Mouse (Mus musculus): ENCODE results near the gene Ncbp3. TPM values are rescaled to one million over a fixed set of nuclear protein-coding genes. Genes with fewer than 3 reads are reported as not detected.

Gene Ncbp3
- polyA plus RNA-seq, 1 experiment from 2014 or later, result 12.9 TPM

GRCm38 (mm10) chr11:73076733-73077132, 29.1 kb downstream of the Ncbp3 start:
- Histone ChIP-seq H3K4me1 (no peaks in the 10 kb centered on the region), H3K27ac (no peak overlapping the region), H3K9ac (no peak overlapping the region), H3K4me3 (replicated peaks) (no peak overlapping the region), H3K9me3 (replicated peaks) (no peaks in the 10 kb centered on the region), H3K27me3 (no peaks in the 10 kb centered on the region), H3K36me3 (peaks cover 91% of the 10 kb centered on the region), H3K4me2 (no peak overlapping the region)
- 78% methylated on average over 4 of the region's 4 CpGs for WGBS
- ATAC-seq (replicated peaks; ENCODE audit: low FRiP score), result no peak

GRCm38 (mm10) chr11:73077211-73077720, 29.7 kb downstream of the Ncbp3 start:
- H3K4me2 ChIP-seq, result no peak overlapping the region
- H3K36me3 ChIP-seq, result peaks cover 95% of the 10 kb centered on the region
- H3K27ac ChIP-seq, result no peak overlapping the region
- H3K4me1 ChIP-seq, result no peaks in the 10 kb centered on the region
- no peak overlapping the region for H3K4me3 ChIP-seq (replicated peaks)
- ATAC-seq (replicated peaks; ENCODE audit: low FRiP score), result no peak
- no peaks in the 10 kb centered on the region for H3K27me3 ChIP-seq
- no peaks in the 10 kb centered on the region for H3K9me3 ChIP-seq (replicated peaks)
- H3K9ac ChIP-seq, result no peak overlapping the region
- WGBS, result 90% methylated on average over 6 of the region's 6 CpGs

- 93% methylated on average over 8 of the region's 8 CpGs for WGBS
- H3K4me3 ChIP-seq (replicated peaks), result no peak overlapping the region
- no peak for ATAC-seq (replicated peaks; ENCODE audit: low FRiP score)
- H3K4me2 ChIP-seq, result no peak overlapping the region
- H3K4me1 ChIP-seq, result no peaks in the 10 kb centered on the region
- no peak overlapping the region for H3K27ac ChIP-seq
- no peaks in the 10 kb centered on the region for H3K27me3 ChIP-seq
- H3K9me3 ChIP-seq (replicated peaks), result no peaks in the 10 kb centered on the region
- H3K9ac ChIP-seq, result no peak overlapping the region
- peaks cover 91% of the 10 kb centered on the region for H3K36me3 ChIP-seq
Measured at GRCm38 (mm10) chr11:73078615-73079014, 31.0 kb downstream of the Ncbp3 start.

GRCm38 (mm10) chr11:73080306-73080705, 32.7 kb downstream of the Ncbp3 start:
- no peak overlapping the region for H3K4me3 ChIP-seq (replicated peaks)
- no peak for ATAC-seq (replicated peaks; ENCODE audit: low FRiP score)
- H3K9me3 ChIP-seq (replicated peaks), result no peaks in the 10 kb centered on the region
- peaks cover 87% of the 10 kb centered on the region for H3K36me3 ChIP-seq
- H3K27ac ChIP-seq, result no peak overlapping the region
- H3K27me3 ChIP-seq, result no peaks in the 10 kb centered on the region
- H3K9ac ChIP-seq, result no peak overlapping the region
- no peak overlapping the region for H3K4me2 ChIP-seq
- WGBS, result 91% methylated on average over 3 of the region's 3 CpGs
- peaks cover 9% of the 10 kb centered on the region for H3K4me1 ChIP-seq

- Histone ChIP-seq H3K27ac (peak overlapping the region; percentile 71; the same call in 1 of the 2 replicates), H3K9me3 (replicated peaks) (no peaks in the 10 kb centered on the region), H3K9ac (no peak overlapping the region), H3K27me3 (no peaks in the 10 kb centered on the region), H3K36me3 (peaks cover 48% of the 10 kb centered on the region), H3K4me1 (peaks cover 12% of the 10 kb centered on the region), H3K4me2 (no peak overlapping the region), H3K4me3 (replicated peaks) (no peak overlapping the region)
- WGBS, result 75% methylated on average over 6 of the region's 6 CpGs
- no peak for ATAC-seq (replicated peaks; ENCODE audit: low FRiP score)
Measured at GRCm38 (mm10) chr11:73084303-73084702, 36.7 kb downstream of the Ncbp3 start.

- H3K36me3 ChIP-seq, result peaks cover 44% of the 10 kb centered on the region
- H3K4me1 ChIP-seq, result peaks cover 12% of the 10 kb centered on the region
- WGBS, result 58% methylated on average over 10 of the region's 10 CpGs
- peak overlapping the region; percentile 71; the same call in 1 of the 2 replicates for H3K27ac ChIP-seq
- peak; percentile 52; the same call in 1 of the 2 replicates for ATAC-seq (replicated peaks; ENCODE audit: low FRiP score)
- H3K27me3 ChIP-seq, result no peaks in the 10 kb centered on the region
- H3K9ac ChIP-seq, result no peak overlapping the region
- H3K9me3 ChIP-seq (replicated peaks), result no peaks in the 10 kb centered on the region
- H3K4me2 ChIP-seq, result no peak overlapping the region
- H3K4me3 ChIP-seq (replicated peaks), result no peak overlapping the region
Measured at GRCm38 (mm10) chr11:73084804-73085231, 37.2 kb downstream of the Ncbp3 start.

GRCm38 (mm10) chr11:73085391-73085790, 37.8 kb downstream of the Ncbp3 start:
- Histone ChIP-seq H3K4me1 (peaks cover 12% of the 10 kb centered on the region), H3K9me3 (replicated peaks) (no peaks in the 10 kb centered on the region), H3K4me2 (no peak overlapping the region), H3K36me3 (peaks cover 42% of the 10 kb centered on the region), H3K27me3 (no peaks in the 10 kb centered on the region), H3K4me3 (replicated peaks) (no peak overlapping the region), H3K27ac (peak overlapping the region; percentile 71; the same call in 1 of the 2 replicates), H3K9ac (no peak overlapping the region)
- no peak for ATAC-seq (replicated peaks; ENCODE audit: low FRiP score)
- 68% methylated on average over 7 of the region's 7 CpGs for WGBS

- Histone ChIP-seq H3K36me3 (peaks cover 17% of the 10 kb centered on the region), H3K4me2 (no peak overlapping the region), H3K4me3 (replicated peaks) (no peak overlapping the region), H3K27ac (no peak overlapping the region), H3K4me1 (peaks cover 12% of the 10 kb centered on the region), H3K27me3 (no peaks in the 10 kb centered on the region), H3K9me3 (replicated peaks) (no peaks in the 10 kb centered on the region), H3K9ac (no peak overlapping the region)
- WGBS, result 60% methylated on average over 6 of the region's 6 CpGs
- ATAC-seq (replicated peaks; ENCODE audit: low FRiP score), result no peak
Measured at GRCm38 (mm10) chr11:73087700-73088480, 40.3 kb downstream of the Ncbp3 start.

- Histone ChIP-seq H3K27me3 (no peaks in the 10 kb centered on the region), H3K4me1 (peaks cover 3% of the 10 kb centered on the region; the same call in 1 of the 2 replicates), H3K9me3 (replicated peaks) (no peaks in the 10 kb centered on the region), H3K36me3 (no peaks in the 10 kb centered on the region), H3K27ac (no peak within 1 kb of the TSS), H3K4me2 (no peak within 1 kb of the TSS), H3K4me3 (replicated peaks) (no peak within 1 kb of the TSS), H3K9ac (no peak within 1 kb of the TSS)
- ATAC-seq (replicated peaks; ENCODE audit: low FRiP score), result no peak
- 82% methylated on average over 4 of the region's 4 CpGs for WGBS
Measured at GRCm38 (mm10) chr11:73090283-73090682, 42.7 kb downstream of the Ncbp3 start, which contains the start of gene Itgae. Itgae (plus strand) TSS chr11:73090583.

GRCm38 (mm10) chr11:73090826-73091225, 43.2 kb downstream of the Ncbp3 start:
- H3K9ac ChIP-seq, result no peak overlapping the region
- H3K4me3 ChIP-seq (replicated peaks), result no peak overlapping the region
- no peak overlapping the region for H3K4me2 ChIP-seq
- no peaks in the 10 kb centered on the region for H3K36me3 ChIP-seq
- WGBS, result 83% methylated on average over 2 of the region's 2 CpGs
- H3K9me3 ChIP-seq (replicated peaks), result no peaks in the 10 kb centered on the region
- ATAC-seq (replicated peaks; ENCODE audit: low FRiP score), result no peak
- no peak overlapping the region for H3K27ac ChIP-seq
- H3K4me1 ChIP-seq, result no peaks in the 10 kb centered on the region
- H3K27me3 ChIP-seq, result no peaks in the 10 kb centered on the region

- Histone ChIP-seq H3K27me3 (no peaks in the 10 kb centered on the region), H3K27ac (no peak overlapping the region), H3K36me3 (no peaks in the 10 kb centered on the region), H3K4me3 (replicated peaks) (no peak overlapping the region), H3K9me3 (replicated peaks) (no peaks in the 10 kb centered on the region), H3K9ac (no peak overlapping the region), H3K4me2 (no peak overlapping the region), H3K4me1 (no peaks in the 10 kb centered on the region)
- ATAC-seq (replicated peaks; ENCODE audit: low FRiP score), result no peak
- WGBS, result 73% methylated on average over 4 of the region's 4 CpGs
Measured at GRCm38 (mm10) chr11:73092057-73092456, 44.5 kb downstream of the Ncbp3 start.

- no peak overlapping the region for H3K27ac ChIP-seq
- H3K36me3 ChIP-seq, result no peaks in the 10 kb centered on the region
- no peaks in the 10 kb centered on the region for H3K9me3 ChIP-seq (replicated peaks)
- H3K9ac ChIP-seq, result no peak overlapping the region
- ATAC-seq (replicated peaks; ENCODE audit: low FRiP score), result no peak
- H3K4me2 ChIP-seq, result no peak overlapping the region
- WGBS, result 68% methylated on average over 7 of the region's 7 CpGs
- no peaks in the 10 kb centered on the region for H3K27me3 ChIP-seq
- H3K4me1 ChIP-seq, result no peaks in the 10 kb centered on the region
- H3K4me3 ChIP-seq (replicated peaks), result no peak overlapping the region
Measured at GRCm38 (mm10) chr11:73092877-73093276, 45.3 kb downstream of the Ncbp3 start.
